Mouse (Mus musculus): Measurements from ENCODE around the gene Msmb. TPM values are rescaled to one million over a fixed set of nuclear protein-coding genes. Genes with fewer than 3 reads are reported as not detected.
"Not testable (repeated sequence)": the region's sequence is repeated elsewhere in the genome, so short reads cannot be mapped to it uniquely, and the experiment has no call there.

Gene Msmb
- total and polyA plus RNA-seq, 3 experiments: not detected

DNA sequence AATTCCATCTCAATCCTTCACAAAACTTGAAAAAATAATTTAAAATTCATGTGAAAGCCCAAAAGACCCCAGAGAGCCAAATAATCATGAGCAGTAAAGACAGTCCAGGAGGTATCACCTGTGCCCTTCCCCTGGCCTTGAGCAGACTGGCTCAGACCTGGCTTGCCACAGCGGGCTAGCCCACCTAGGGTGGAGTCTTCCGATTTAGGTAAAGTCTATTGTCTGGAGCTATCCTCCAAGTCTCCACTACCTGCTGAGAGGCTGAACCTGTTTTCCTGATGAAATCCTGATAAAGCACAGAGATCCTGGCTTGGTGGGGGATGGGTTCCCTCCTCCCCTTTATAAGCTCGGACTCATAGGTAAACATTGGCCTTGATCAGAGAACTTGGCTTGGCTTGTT lies 17.6 kb upstream of the Msmb start:
- H3K27me3 ChIP-seq (ENCODE audit: control insufficient read depth in 1 of 2, insufficient read depth in 2 of 2, low read length in 2 of 2): peaks cover 0 to 3% of the 10 kb centered on the region in 2 experiments
- no peak overlapping the region for H3K9ac ChIP-seq (ENCODE audit: control insufficient read depth, low read depth, low read length, poor library complexity, severe bottlenecking)
- no peak overlapping the region for H3K4me3 ChIP-seq (ENCODE audit: control insufficient read depth in 1 of 2, insufficient read depth in 1 of 2, low read depth in 2 of 2, low read length in 2 of 2)
- no peaks in the 10 kb centered on the region for H3K9me3 ChIP-seq (replicated peaks; ENCODE audit: insufficient read depth, low read length)
- no peak overlapping the region for H3K27ac ChIP-seq (ENCODE audit: control insufficient read depth, low read depth, low read length)
- H3K79me2 ChIP-seq (ENCODE audit: control insufficient read depth, insufficient read depth, low read length, poor library complexity): no peaks in the 10 kb centered on the region
- no peak for DNase-seq (ENCODE audit: low read depth, low spot score)
- TF ChIP-seq MAX (IDR thresholded peaks at IDR 0.05; ENCODE audit: low read length) (no peak), POLR2AphosphoS2 (IDR thresholded peaks at IDR 0.05; ENCODE audit: low read length) (no peak), CHD2 (IDR thresholded peaks at IDR 0.05; ENCODE audit: low read length) (no peak), HCFC1 (IDR thresholded peaks at IDR 0.05; ENCODE audit: low read depth, low read length) (no peak), ZMIZ1 (IDR thresholded peaks at IDR 0.05; ENCODE audit: low read depth, low read length) (no peak), MYC (IDR thresholded peaks at IDR 0.05; ENCODE audit: low read depth, low read length) (no peak)
- no peaks in the 10 kb centered on the region for H3K4me1 ChIP-seq (ENCODE audit: control insufficient read depth in 1 of 2, insufficient read depth in 2 of 2, low read length in 2 of 2)
- no peaks in the 10 kb centered on the region for H3K36me3 ChIP-seq (ENCODE audit: control insufficient read depth in 1 of 2, insufficient read depth in 2 of 2, low read length in 2 of 2)

DNA sequence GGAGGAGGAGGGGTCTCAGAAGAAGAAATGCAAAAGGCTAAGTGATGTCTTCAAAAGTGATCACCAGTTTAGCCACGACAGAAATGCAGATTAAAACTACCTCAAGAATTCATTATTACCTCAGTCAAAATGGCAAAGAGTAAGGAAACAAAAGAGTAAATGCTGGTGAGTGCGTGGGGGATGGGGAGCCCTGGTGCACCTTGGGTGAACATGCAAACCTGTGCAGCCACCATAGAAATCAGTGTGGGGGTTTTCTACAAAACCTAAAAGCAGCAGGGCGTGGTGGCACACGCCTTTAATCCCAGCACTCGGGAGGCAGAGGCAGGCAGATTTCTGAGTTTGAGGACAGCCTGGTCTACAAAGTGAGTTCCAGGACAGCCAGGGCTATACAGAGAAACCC lies 16.6 kb upstream of the Msmb start:
- H3K9me3 ChIP-seq (replicated peaks; ENCODE audit: insufficient read depth, low read length); H3K27ac ChIP-seq (ENCODE audit: control insufficient read depth, low read depth, low read length); H3K36me3 ChIP-seq (ENCODE audit: control insufficient read depth in 1 of 2, insufficient read depth in 2 of 2, low read length in 2 of 2); H3K4me1 ChIP-seq (ENCODE audit: control insufficient read depth in 1 of 2, insufficient read depth in 2 of 2, low read length in 2 of 2); H3K4me3 ChIP-seq (ENCODE audit: control insufficient read depth in 1 of 2, insufficient read depth in 1 of 2, low read depth in 2 of 2, low read length in 2 of 2); H3K27me3 ChIP-seq (ENCODE audit: control insufficient read depth in 1 of 2, insufficient read depth in 2 of 2, low read length in 2 of 2); H3K9ac ChIP-seq (ENCODE audit: control insufficient read depth, low read depth, low read length, poor library complexity, severe bottlenecking); DNase-seq (ENCODE audit: low read depth, low spot score); H3K79me2 ChIP-seq (ENCODE audit: control insufficient read depth, insufficient read depth, low read length, poor library complexity): not testable (repeated sequence)

DNA sequence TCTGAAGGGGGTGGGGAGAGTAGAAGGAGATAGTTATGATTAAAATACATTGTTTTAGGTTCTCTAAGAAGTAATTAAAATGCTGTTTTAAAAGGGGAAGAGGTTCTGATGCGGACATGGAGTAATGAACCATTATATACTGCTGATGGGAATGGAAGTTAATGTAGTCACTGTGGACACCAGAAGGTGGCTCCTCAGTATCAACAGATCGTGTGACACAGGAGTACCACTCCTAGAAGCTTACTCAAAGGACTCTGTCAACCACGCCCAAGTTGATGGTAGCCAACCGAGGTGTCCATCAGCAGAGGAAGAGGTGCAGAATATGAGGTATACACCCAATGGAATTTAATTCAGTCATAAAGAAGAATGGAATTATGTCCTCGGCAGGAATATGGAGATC lies 13.4 kb upstream of the Msmb start:
- Histone ChIP-seq H3K79me2 (ENCODE audit: control insufficient read depth, insufficient read depth, low read length, poor library complexity) (no peaks in the 10 kb centered on the region), H3K27ac (ENCODE audit: control insufficient read depth, low read depth, low read length) (no peak overlapping the region), H3K9ac (ENCODE audit: control insufficient read depth, low read depth, low read length, poor library complexity, severe bottlenecking) (no peak overlapping the region), H3K9me3 (replicated peaks; ENCODE audit: insufficient read depth, low read length) (no peaks in the 10 kb centered on the region), H3K27me3 (ENCODE audit: control insufficient read depth in 1 of 2, insufficient read depth in 2 of 2, low read length in 2 of 2) (peaks cover 0 to 3% of the 10 kb centered on the region in 2 experiments), H3K4me3 (ENCODE audit: control insufficient read depth in 1 of 2, insufficient read depth in 1 of 2, low read depth in 2 of 2, low read length in 2 of 2) (no peak overlapping the region), H3K36me3 (ENCODE audit: control insufficient read depth in 1 of 2, insufficient read depth in 2 of 2, low read length in 2 of 2) (peaks cover 0 to 11% of the 10 kb centered on the region in 2 experiments; a peak in 2 of 4 replicates), H3K4me1 (ENCODE audit: control insufficient read depth in 1 of 2, insufficient read depth in 2 of 2, low read length in 2 of 2) (peaks cover 9 to 11% of the 10 kb centered on the region in 2 experiments)
- DNase-seq (ENCODE audit: low read depth, low spot score): no peak
- TF ChIP-seq RAD21 (IDR thresholded peaks at IDR 0.05; ENCODE audit: low read depth, low read length): peak; percentile 53
- TF ChIP-seq ZC3H11A (IDR thresholded peaks at IDR 0.05; ENCODE audit: low read depth, low read length): peak; percentile 39; the same call in 1 of the 2 replicates
- TF ChIP-seq SMC3 (IDR thresholded peaks at IDR 0.05; ENCODE audit: low read depth, low read length): peak; percentile 52
- TF ChIP-seq CTCF (IDR thresholded peaks at IDR 0.05 in 2 of 3, conservative IDR thresholded peaks at IDR 0.05 in 1 of 3; ENCODE audit: control insufficient read depth in 1 of 3, insufficient read depth in 1 of 3, low read depth in 2 of 3, low read length in 3 of 3, poor library complexity in 1 of 3, severe bottlenecking in 1 of 3): peak in 2 of 3 experiments; percentile 9 to 44; a peak in 3 of 6 replicates
- TF ChIP-seq ZMIZ1 (IDR thresholded peaks at IDR 0.05; ENCODE audit: low read depth, low read length): no peak
- TF ChIP-seq HCFC1 (IDR thresholded peaks at IDR 0.05; ENCODE audit: low read depth, low read length): no peak
